Mouse (Mus musculus): ENCODE data around the gene Gm43302.
"Not testable (repeated sequence)": the region's sequence is repeated elsewhere in the genome, so short reads cannot be mapped to it uniquely, and the experiment has no call there.

GRCm38 (mm10) chr5:105239483-105240047 is 53.9 kb downstream of the Gm43302 start, which contains the start of gene Gbp10:
- not testable (repeated sequence) for TF ChIP-seq CTCF (IDR thresholded peaks at IDR 0.05; ENCODE audit: borderline replicate concordance, insufficient read depth, low read depth, low read length); POLR2A (IDR thresholded peaks at IDR 0.05; ENCODE audit: borderline replicate concordance, insufficient read depth, low read length)
